Mouse (Mus musculus) fibroblast of lung, adult 2 months (primary cell): ENCODE results near the gene Actn2.

Experiments
- DNase-seq: peaks from one replicate; pipeline ENCODE4 v3.0.0-alpha.2; 2011; ENCODE audit warnings: low read depth

Actn2 gene

GRCm38 (mm10) chr13:12256871-12257390, 83.6 kb downstream of the Actn2 start:
- peak; percentile 2 for DNase-seq

GRCm38 (mm10) chr13:12255911-12256705, 84.5 kb downstream of the Actn2 start:
- DNase-seq = peak; percentile 36

GRCm38 (mm10) chr13:12250496-12250895, 90.1 kb downstream of the Actn2 start:
- DNase-seq = no peak

GRCm38 (mm10) chr13:12249195-12249898, 91.2 kb downstream of the Actn2 start:
- no peak for DNase-seq

GRCm38 (mm10) chr13:12245938-12246337, 94.6 kb downstream of the Actn2 start:
- no peak for DNase-seq

GRCm38 (mm10) chr13:12243991-12244390, 96.6 kb downstream of the Actn2 start:
- no peak for DNase-seq

- DNase-seq = peak; percentile 40
Measured at GRCm38 (mm10) chr13:12232141-12232540, 108.4 kb downstream of the Actn2 start.

- no peak for DNase-seq
Measured at GRCm38 (mm10) chr13:12228248-12228647, 112.3 kb downstream of the Actn2 start.

GRCm38 (mm10) chr13:12227606-12228005, 113.0 kb downstream of the Actn2 start:
- no peak for DNase-seq
